Mouse (Mus musculus) erythroblast, adult 5-6 weeks (primary cell): Measurements from ENCODE around the gene Inpp4b. TPM values are rescaled to one million over a fixed set of nuclear protein-coding genes. Genes with fewer than 3 reads are reported as not detected.
"Not testable (repeated sequence)": the region's sequence is repeated elsewhere in the genome, so short reads cannot be mapped to it uniquely, and the experiment has no call there.

Experiments used
- ATAC-seq: replicated peaks from 2 replicates; pipeline ENCODE4 v1.8.0; 2016; ENCODE audit warnings: moderate number of reproducible peaks, mild to moderate bottlenecking, moderate TSS enrichment, inconsistent platforms; ENCODE audit not compliant: poor library complexity, low FRiP score, severe bottlenecking
- total RNA-seq, 2 experiments: library from RNA; stranded (forward) in 1 of 2; stranded (reverse) in 1 of 2; fragments of 150-400 nt in 1 of 2; fragments of 200-764, 138-1000 nt in 1 of 2; gene quantifications; 2 replicates each; pipeline versions ENCODE4 v1.2.3 to v1.2.4; 2015 to 2017; ENCODE audit warnings: low replicate concordance in 2 of 2

Inpp4b gene
- total RNA-seq, 2 experiments from 2014 or later = 0.38 to 1.5 TPM

GRCm38 (mm10) chr8:82067619-82068018 is 725.3 kb downstream of the Inpp4b start:
- no peak for ATAC-seq

GRCm38 (mm10) chr8:82079267-82079666 is 736.9 kb downstream of the Inpp4b start:
- ATAC-seq = no peak

GRCm38 (mm10) chr8:82086631-82087030 is 744.3 kb downstream of the Inpp4b start:
- ATAC-seq = not testable (repeated sequence)

GRCm38 (mm10) chr8:82090901-82091300 is 748.5 kb downstream of the Inpp4b start:
- no peak for ATAC-seq

GRCm38 (mm10) chr8:82093274-82093673 is 750.9 kb downstream of the Inpp4b start:
- no peak for ATAC-seq

GRCm38 (mm10) chr8:82104560-82104959 is 762.2 kb downstream of the Inpp4b start:
- ATAC-seq = no peak

GRCm38 (mm10) chr8:82106131-82106530 is 763.8 kb downstream of the Inpp4b start:
- no peak for ATAC-seq

GRCm38 (mm10) chr8:82150272-82150671 is 807.9 kb downstream of the Inpp4b start:
- ATAC-seq = no peak

GRCm38 (mm10) chr8:82157928-82158327 is 815.6 kb downstream of the Inpp4b start:
- no peak for ATAC-seq
